Mouse (Mus musculus): ENCODE results near the gene Gm17409. TPM values are rescaled to one million over a fixed set of nuclear protein-coding genes. Genes with fewer than 3 reads are reported as not detected.

Gene Gm17409
- polyA plus RNA-seq, 1 experiment from 2014 or later = not detected

GRCm38 (mm10) chr2:58458820-58459371 is 11.0 kb upstream of the Gm17409 start:
- H3K36me3 ChIP-seq (ENCODE audit: insufficient read depth, low read length) = peaks cover 15% of the 10 kb centered on the region; the same call in 1 of the 2 replicates
- no peaks in the 10 kb centered on the region for H3K27me3 ChIP-seq (ENCODE audit: insufficient read depth, low read length)
- no peak for ATAC-seq (replicated peaks; ENCODE audit: low FRiP score, low read depth)
- 89% methylated on average over 14 of the region's 14 CpGs for WGBS
- H3K4me2 ChIP-seq (ENCODE audit: low read length) = no peak overlapping the region
- DNase-seq (ENCODE audit: low spot score) = no peak
- H3K27ac ChIP-seq = no peak overlapping the region
- no peaks in the 10 kb centered on the region for H3K9me3 ChIP-seq (replicated peaks; ENCODE audit: low read length)
- no peaks in the 10 kb centered on the region for H3K4me1 ChIP-seq (replicated peaks; ENCODE audit: insufficient read depth, low read length)
- peak; percentile 56 for TF ChIP-seq CTCF (IDR thresholded peaks at IDR 0.05; ENCODE audit: low read depth)
- H3K4me3 ChIP-seq (replicated peaks; ENCODE audit: low read depth, low read length) = no peak overlapping the region
- no peak overlapping the region for H3K9ac ChIP-seq (ENCODE audit: low read depth, low read length)

GRCm38 (mm10) chr2:58470290-58470689 is 374 bp downstream of the Gm17409 start:
- no peak for DNase-seq (ENCODE audit: low spot score)
- ATAC-seq (replicated peaks; ENCODE audit: low FRiP score, low read depth) = no peak
- Histone ChIP-seq H3K4me1 (replicated peaks; ENCODE audit: insufficient read depth, low read length) (no peaks in the 10 kb centered on the region), H3K4me3 (replicated peaks; ENCODE audit: low read depth, low read length) (no peak overlapping the region), H3K4me2 (ENCODE audit: low read length) (no peak overlapping the region), H3K9ac (ENCODE audit: low read depth, low read length) (no peak overlapping the region), H3K27ac (no peak overlapping the region), H3K36me3 (ENCODE audit: insufficient read depth, low read length) (peaks cover 30% of the 10 kb centered on the region), H3K27me3 (ENCODE audit: insufficient read depth, low read length) (no peaks in the 10 kb centered on the region), H3K9me3 (replicated peaks; ENCODE audit: low read length) (peaks cover 6% of the 10 kb centered on the region; the same call in 1 of the 2 replicates)
- TF ChIP-seq CTCF (IDR thresholded peaks at IDR 0.05; ENCODE audit: low read depth) = no peak
- 93% methylated on average over 7 of the region's 7 CpGs for WGBS

DNA sequence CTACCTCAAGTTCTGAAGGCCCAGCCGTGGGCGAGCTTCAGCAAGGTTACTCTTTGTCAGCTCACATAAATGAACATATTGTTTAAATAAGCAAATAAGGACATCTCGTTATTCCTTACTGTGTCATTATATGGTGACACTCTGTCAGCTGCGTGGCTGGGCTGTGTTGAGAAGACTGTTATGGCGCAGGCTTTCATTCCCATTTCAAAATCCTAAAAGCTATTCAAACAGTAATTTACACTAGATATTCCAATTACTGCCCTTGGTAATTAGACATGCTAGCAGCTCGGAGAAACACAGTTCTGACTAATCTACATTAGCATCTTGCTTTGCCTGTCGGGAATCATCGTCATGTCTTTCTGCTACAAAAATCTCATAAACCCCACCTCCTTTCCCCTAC is 5.7 kb downstream of the Gm17409 start:
- DNase-seq (ENCODE audit: low spot score) = no peak
- Histone ChIP-seq H3K4me3 (replicated peaks; ENCODE audit: low read depth, low read length) (no peak overlapping the region), H3K9me3 (replicated peaks; ENCODE audit: low read length) (no peaks in the 10 kb centered on the region), H3K27me3 (ENCODE audit: insufficient read depth, low read length) (no peaks in the 10 kb centered on the region), H3K4me2 (ENCODE audit: low read length) (no peak overlapping the region), H3K27ac (no peak overlapping the region), H3K4me1 (replicated peaks; ENCODE audit: insufficient read depth, low read length) (no peaks in the 10 kb centered on the region), H3K36me3 (ENCODE audit: insufficient read depth, low read length) (0 out of 2 replicates have a peak, but pooled peaks cover 11% of the 10 kb centered on the region), H3K9ac (ENCODE audit: low read depth, low read length) (no peak overlapping the region)
- 92% methylated on average over 8 of the region's 8 CpGs for WGBS
- no peak for ATAC-seq (replicated peaks; ENCODE audit: low FRiP score, low read depth)
- TF ChIP-seq CTCF (IDR thresholded peaks at IDR 0.05; ENCODE audit: low read depth) = no peak

GRCm38 (mm10) chr2:58476956-58477715 is 7.2 kb downstream of the Gm17409 start:
- Histone ChIP-seq H3K36me3 (ENCODE audit: insufficient read depth, low read length) (0 out of 2 replicates have a peak, but pooled peaks cover 11% of the 10 kb centered on the region), H3K9me3 (replicated peaks; ENCODE audit: low read length) (no peaks in the 10 kb centered on the region), H3K27me3 (ENCODE audit: insufficient read depth, low read length) (no peaks in the 10 kb centered on the region), H3K4me3 (replicated peaks; ENCODE audit: low read depth, low read length) (no peak overlapping the region), H3K27ac (no peak overlapping the region), H3K9ac (ENCODE audit: low read depth, low read length) (no peak overlapping the region), H3K4me1 (replicated peaks; ENCODE audit: insufficient read depth, low read length) (no peaks in the 10 kb centered on the region), H3K4me2 (ENCODE audit: low read length) (no peak overlapping the region)
- peak; percentile 89 for DNase-seq (ENCODE audit: low spot score)
- WGBS = 56% methylated on average over 12 of the region's 12 CpGs
- 0 out of 2 replicates have a peak, but pooled peaks have one; percentile 65 for ATAC-seq (replicated peaks; ENCODE audit: low FRiP score, low read depth)
- TF ChIP-seq CTCF (IDR thresholded peaks at IDR 0.05; ENCODE audit: low read depth) = peak; percentile 88

- Histone ChIP-seq H3K27me3 (ENCODE audit: insufficient read depth, low read length) (no peaks in the 10 kb centered on the region), H3K4me3 (replicated peaks; ENCODE audit: low read depth, low read length) (no peak overlapping the region), H3K4me2 (ENCODE audit: low read length) (no peak overlapping the region), H3K36me3 (ENCODE audit: insufficient read depth, low read length) (0 out of 2 replicates have a peak, but pooled peaks cover 7% of the 10 kb centered on the region), H3K27ac (no peak overlapping the region), H3K9me3 (replicated peaks; ENCODE audit: low read length) (no peaks in the 10 kb centered on the region), H3K9ac (ENCODE audit: low read depth, low read length) (no peak overlapping the region), H3K4me1 (replicated peaks; ENCODE audit: insufficient read depth, low read length) (no peaks in the 10 kb centered on the region)
- DNase-seq (ENCODE audit: low spot score) = no peak
- 73% methylated on average over 4 of the region's 4 CpGs for WGBS
- ATAC-seq (replicated peaks; ENCODE audit: low FRiP score, low read depth) = no peak
- no peak for TF ChIP-seq CTCF (IDR thresholded peaks at IDR 0.05; ENCODE audit: low read depth)
Measured at GRCm38 (mm10) chr2:58478144-58478543, 8.2 kb downstream of the Gm17409 start.

- no peak for DNase-seq (ENCODE audit: low spot score)
- Histone ChIP-seq H3K36me3 (ENCODE audit: insufficient read depth, low read length) (0 out of 2 replicates have a peak, but pooled peaks cover 7% of the 10 kb centered on the region), H3K4me3 (replicated peaks; ENCODE audit: low read depth, low read length) (no peak overlapping the region), H3K9me3 (replicated peaks; ENCODE audit: low read length) (no peaks in the 10 kb centered on the region), H3K27ac (no peak overlapping the region), H3K4me2 (ENCODE audit: low read length) (no peak overlapping the region), H3K9ac (ENCODE audit: low read depth, low read length) (no peak overlapping the region), H3K4me1 (replicated peaks; ENCODE audit: insufficient read depth, low read length) (peaks cover 1% of the 10 kb centered on the region; the same call in 1 of the 2 replicates), H3K27me3 (ENCODE audit: insufficient read depth, low read length) (no peaks in the 10 kb centered on the region)
- no peak for ATAC-seq (replicated peaks; ENCODE audit: low FRiP score, low read depth)
- WGBS = 82% methylated on average over 10 of the region's 10 CpGs
- no peak for TF ChIP-seq CTCF (IDR thresholded peaks at IDR 0.05; ENCODE audit: low read depth)
Measured at GRCm38 (mm10) chr2:58479536-58479935, 9.6 kb downstream of the Gm17409 start.

Data from kidney, postnatal 0 days (tissue).